Mouse (Mus musculus) cerebellum, postnatal 10 days (tissue): ENCODE measurements at regions not wholly inside any gene's neighbourhood (a gene's known extent, or its start where the extent isn't known, plus 50 kb on each side); places are given as distances from the start of the nearest gene placed in this dataset.

ENCODE experiments used
- DNase-seq, 2 experiments: peaks; one replicate each; pipeline ENCODE4 v3.0.0; 2021; ENCODE audit warnings: mixed read lengths in 2 of 2

- DNase-seq: no peak
Observed at GRCm38 (mm10) chr14:24631994-24632393, 145.1 kb downstream of the Rps24 start.

- DNase-seq: no peak
Observed at GRCm38 (mm10) chr14:24641853-24642252, 154.9 kb downstream of the Rps24 start.

DNA sequence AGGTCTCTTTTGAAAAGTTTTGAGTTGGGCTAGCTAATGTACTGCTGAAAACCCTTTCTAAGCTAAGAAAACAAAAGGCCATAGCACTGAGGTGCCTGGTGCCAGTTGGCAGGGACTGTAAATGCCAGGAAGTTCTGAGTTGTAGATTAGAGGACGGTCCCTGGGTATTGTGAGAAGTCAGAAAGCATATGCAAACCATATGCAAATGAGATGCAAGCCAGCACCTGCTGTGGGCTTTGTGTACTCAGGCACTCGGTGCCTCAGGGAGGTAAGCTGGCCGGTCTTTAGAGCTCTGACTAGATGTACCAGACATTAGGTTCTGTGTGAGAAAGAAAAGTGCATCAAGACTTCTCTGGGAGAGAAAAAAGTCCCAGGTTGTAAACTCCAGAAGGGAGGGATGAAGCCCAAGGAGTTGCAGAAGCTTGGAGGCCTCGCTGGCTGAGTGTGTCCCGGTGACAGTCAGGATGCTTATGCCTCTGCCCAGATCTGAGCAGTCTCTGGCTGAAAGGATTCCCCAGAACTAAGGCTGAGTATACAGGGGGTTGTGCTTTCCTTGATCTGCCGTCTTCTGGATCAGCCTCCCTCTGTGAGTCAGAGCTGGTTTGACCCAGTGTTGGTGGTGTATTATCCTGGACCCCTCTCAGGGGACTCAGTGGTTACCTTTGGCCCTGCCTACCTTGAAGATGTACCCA is 157.3 kb downstream of the Rps24 start:
- peak in 1 of 2 experiments; percentile 43 for DNase-seq

GRCm38 (mm10) chr14:24646239-24646848 is 159.4 kb downstream of the Rps24 start:
- peak; percentile 60 to 69 for DNase-seq

- DNase-seq: peak; percentile 53 to 67
Observed at GRCm38 (mm10) chr14:24647722-24648121, 160.8 kb downstream of the Rps24 start.

DNA sequence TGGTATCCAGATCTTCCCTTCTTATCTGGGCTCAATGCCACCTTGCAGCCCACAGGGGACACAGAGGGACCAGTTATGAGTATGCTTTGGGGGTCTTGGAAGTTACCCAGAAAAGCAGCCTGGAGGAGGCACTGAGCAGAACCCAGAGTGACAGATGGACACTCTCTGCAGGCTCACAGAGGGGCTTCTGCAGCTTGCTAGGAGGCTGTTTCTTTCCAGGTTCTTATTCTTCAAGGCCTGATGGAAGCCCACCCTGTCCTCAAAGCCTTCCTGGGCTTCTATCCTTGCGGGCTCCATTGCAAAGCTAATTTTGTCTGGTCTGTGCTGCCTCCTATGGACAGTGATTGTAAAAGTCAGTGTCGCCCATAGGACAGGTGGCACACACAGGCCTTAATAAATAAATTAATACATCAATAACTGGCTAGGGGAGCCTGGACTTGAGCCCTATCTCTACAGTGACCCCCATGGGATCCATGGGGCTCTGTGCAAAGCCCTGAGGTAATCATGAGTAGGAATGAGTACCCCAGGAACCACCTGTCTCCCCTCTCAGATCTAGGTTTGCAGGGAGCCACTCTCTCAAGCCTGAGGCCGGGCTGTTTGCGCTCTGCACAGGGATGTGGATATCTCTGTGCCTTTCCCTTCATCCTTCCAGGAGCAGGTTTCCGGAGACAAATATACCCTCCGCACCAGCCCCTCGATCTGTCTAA is 163.4 kb downstream of the Rps24 start:
- peak; percentile 82 to 90 for DNase-seq

DNA sequence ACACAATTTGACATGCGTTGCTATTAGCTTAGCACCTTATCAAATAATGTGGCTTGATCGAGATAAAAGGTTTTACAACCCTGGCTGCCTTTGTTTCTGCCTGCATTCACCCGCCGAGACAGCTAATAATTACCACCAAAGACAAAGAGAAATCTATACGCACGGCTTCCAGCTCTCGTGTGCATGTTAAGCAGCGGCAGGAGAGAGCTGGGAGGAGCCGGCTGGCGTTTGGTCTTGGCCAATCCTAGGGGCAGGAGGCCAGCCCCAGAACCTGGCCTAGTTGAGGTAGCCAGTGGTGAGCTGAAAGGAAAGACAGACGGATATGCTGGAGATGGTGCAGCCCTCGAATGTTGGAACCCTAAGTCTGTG is 164.0 kb downstream of the Rps24 start:
- peak; percentile 57 to 68 for DNase-seq

- peak; percentile 50 to 57 for DNase-seq
Observed at GRCm38 (mm10) chr14:24652591-24652990, 165.7 kb downstream of the Rps24 start.

- peak in 1 of 2 experiments; percentile 30 for DNase-seq
Observed at GRCm38 (mm10) chr14:24655580-24655979, 168.7 kb downstream of the Rps24 start.

- DNase-seq: no peak
Observed at GRCm38 (mm10) chr14:24661797-24662196, 174.9 kb downstream of the Rps24 start.

GRCm38 (mm10) chr14:24665210-24665609 is 178.3 kb downstream of the Rps24 start:
- DNase-seq: no peak
